Mouse (Mus musculus): ENCODE results near the gene Btbd9.

GRCm38 (mm10) chr17:30263535-30263934 is 312.8 kb downstream of the Btbd9 start:
- TF ChIP-seq POLR2A (IDR thresholded peaks at IDR 0.05; ENCODE audit: low read depth, low read length) (no peak), CTCF (conservative IDR thresholded peaks at IDR 0.05; ENCODE audit: insufficient read depth, insufficient read length, low read depth, low read length) (no peak)
